Mouse (Mus musculus): Measurements from ENCODE around the gene Slc7a7. TPM values are rescaled to one million over a fixed set of nuclear protein-coding genes. Genes with fewer than 3 reads are reported as not detected.

The Slc7a7 gene
- total RNA-seq, 2 experiments from 2014 or later, result 4.8 to 6.5 TPM

GRCm38 (mm10) chr14:54324486-54324885 is 93.1 kb downstream of the Slc7a7 start:
- DNase-seq, result no peak

- DNase-seq, result no peak
These were observed 95.8 kb downstream of the Slc7a7 start for GRCm38 (mm10) chr14:54321556-54322376.

Other genes starting within 250 kb of the Slc7a7 start
- 100 to 1,000 TPM; 107 to 112 TPM for gene Dad1, start 163.7 kb downstream of the Slc7a7 start, total RNA-seq (2021)
- gene Abhd4, start 163.6 kb downstream of the Slc7a7 start, total RNA-seq (2021), result 10 to 100 TPM; 38.2 to 43.4 TPM
- gene Olfr49, start 132.8 kb downstream of the Slc7a7 start, total RNA-seq (2021), result not detected
- gene Oxa1l, start 56.9 kb downstream of the Slc7a7 start, total RNA-seq (2021), result 10 to 100 TPM; 82.6 to 90.6 TPM
- 100 to 1,000 TPM; 122 to 150 TPM for gene Mrpl52, start 9.1 kb upstream of the Slc7a7 start, total RNA-seq (2021)
- gene Mmp14, start 13.8 kb upstream of the Slc7a7 start, total RNA-seq (2021), result 10 to 100 TPM; 12.4 to 15.3 TPM
- gene Lrp10, start 46.4 kb upstream of the Slc7a7 start, total RNA-seq (2021), result 10 to 100 TPM; 40.0 to 47.8 TPM
- gene Rem2, start 58.3 kb upstream of the Slc7a7 start, total RNA-seq (2021), result not detected
- gene Prmt5, start 99.7 kb upstream of the Slc7a7 start, total RNA-seq (2021), result 10 to 100 TPM; 32.2 to 33.2 TPM
- 1 to 10 TPM; 2.6 to 2.8 TPM for gene Haus4, start 136.8 kb upstream of the Slc7a7 start, total RNA-seq (2021)
- gene Ajuba, start 159.8 kb upstream of the Slc7a7 start, total RNA-seq (2021), result 1 to 10 TPM; 3.7 to 3.9 TPM
- gene 4931414P19Rik, start 188.2 kb upstream of the Slc7a7 start, total RNA-seq (2021), result 1 to 10 TPM; 3.0 to 6.1 TPM
- 100 to 1,000 TPM; 173 to 201 TPM for gene Psmb5, start 200.2 kb upstream of the Slc7a7 start, total RNA-seq (2021)
- not detected for gene Psmb11, start 203.7 kb upstream of the Slc7a7 start, total RNA-seq (2021)
- gene Gm17606, start 223.2 kb upstream of the Slc7a7 start, total RNA-seq (2021), result not detected
- gene Cdh24, start 223.6 kb upstream of the Slc7a7 start, total RNA-seq (2021), result under 1 TPM; 0.12 to 0.59 TPM